Mouse (Mus musculus) liver, embryonic 14.5 days (tissue): ENCODE results near the gene Actl10.

ENCODE experiments used
- CTCF ChIP-seq: IDR thresholded peaks from 2 replicates; pipeline ENCODE4 v1.5.1; 2016; ENCODE audit warnings: antibody characterized with exemption, low read depth, control low read depth
- EP300 ChIP-seq: IDR thresholded peaks from 2 replicates; pipeline ENCODE4 v1.6.1; 2016; ENCODE audit warnings: antibody characterized with exemption, low read depth

- TF ChIP-seq EP300 (no peak), CTCF (peak; percentile 79)
Observed at GRCm38 (mm10) chr2:154586405-154586804, 34.8 kb downstream of the Actl10 start.
